Mouse (Mus musculus): ENCODE measurements at regions not wholly inside any gene's neighbourhood (a gene's known extent, or its start where the extent isn't known, plus 50 kb on each side); places are given as distances from the start of the nearest gene placed in this dataset.

- no peak for DNase-seq (ENCODE audit: low spot score)
Observed at GRCm38 (mm10) chr8:4411126-4411525, 81.7 kb upstream of the Cers4 start.

- no peak for DNase-seq (ENCODE audit: low spot score)
Observed at GRCm38 (mm10) chr8:4411836-4412235, 81.0 kb upstream of the Cers4 start.

- peak; percentile 4 for DNase-seq (ENCODE audit: low spot score)
Observed at GRCm38 (mm10) chr8:4413206-4413605, 79.6 kb upstream of the Cers4 start.

- no peak for DNase-seq (ENCODE audit: low spot score)
Observed at GRCm38 (mm10) chr8:4413764-4414163, 79.1 kb upstream of the Cers4 start.

GRCm38 (mm10) chr8:4417141-4417540 is 75.7 kb upstream of the Cers4 start:
- no peak for DNase-seq (ENCODE audit: low spot score)

- no peak for DNase-seq (ENCODE audit: low spot score)
Observed at GRCm38 (mm10) chr8:4433161-4433560, 59.7 kb upstream of the Cers4 start.

- no peak for DNase-seq (ENCODE audit: low spot score)
Observed at GRCm38 (mm10) chr8:4436546-4436945, 56.3 kb upstream of the Cers4 start.
